Mouse (Mus musculus) heart, postnatal 10 days (tissue): ENCODE data around the gene Prr19. TPM values are rescaled to one million over a fixed set of nuclear protein-coding genes. Genes with fewer than 3 reads are reported as not detected.

Source experiments
- DNase-seq, 2 experiments: peaks; one replicate each; pipeline ENCODE4 v3.0.0; 2021
- intact Hi-C: fragments of 180-260 bp; cut with DNase I; formaldehyde crosslinking; loops from one replicate; pipeline ENCODE4 v1.15.1; 2025
- total RNA-seq, 2 experiments: library from RNA; stranded (reverse); gene quantifications; 2 replicates each; pipeline ENCODE4 v1.2.3; 2021

The Prr19 gene
- total RNA-seq, 2 experiments from 2014 or later: not detected

DNA sequence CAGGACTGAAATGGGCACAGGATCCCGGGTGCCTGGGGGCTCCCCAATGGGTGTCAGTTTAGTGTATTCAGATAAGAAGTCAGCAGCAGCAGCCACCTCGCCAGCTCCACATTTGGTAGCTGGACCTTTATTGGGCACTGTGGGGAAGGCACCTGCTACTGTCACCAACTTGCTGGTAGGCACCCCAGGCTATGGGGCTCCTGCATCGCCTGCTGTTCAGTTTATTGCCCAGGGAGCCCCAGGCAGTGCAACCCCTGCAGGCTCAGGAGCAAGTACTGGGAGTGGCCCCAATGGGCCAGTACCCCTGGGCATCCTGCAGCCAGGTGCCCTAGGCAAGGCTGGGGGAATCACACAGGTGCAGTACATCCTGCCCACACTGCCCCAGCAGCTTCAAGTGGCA lies 12.5 kb upstream of the Prr19 start:
- intact Hi-C loops: no loop called here
- DNase-seq: no peak

DNA sequence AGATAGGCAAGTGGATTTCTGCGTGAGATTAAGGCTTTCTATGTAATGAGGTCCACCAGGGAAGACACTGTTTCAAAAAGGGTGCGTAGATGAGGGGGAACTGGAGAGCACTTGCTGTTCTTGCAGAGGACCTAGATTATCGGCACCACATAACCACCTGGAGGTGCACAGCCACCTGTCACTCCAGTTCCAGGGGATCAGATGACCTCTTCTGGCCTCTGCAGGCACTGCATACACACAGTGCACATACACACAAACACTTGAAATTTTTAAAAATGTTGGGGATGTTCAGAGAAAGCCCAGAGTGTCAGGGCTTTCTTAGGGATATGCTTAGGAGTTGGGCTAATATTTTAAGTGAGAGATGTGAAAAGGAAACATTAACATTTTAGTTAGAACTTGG lies 11.3 kb upstream of the Prr19 start:
- intact Hi-C loops: no loop called here
- no peak for DNase-seq

DNA sequence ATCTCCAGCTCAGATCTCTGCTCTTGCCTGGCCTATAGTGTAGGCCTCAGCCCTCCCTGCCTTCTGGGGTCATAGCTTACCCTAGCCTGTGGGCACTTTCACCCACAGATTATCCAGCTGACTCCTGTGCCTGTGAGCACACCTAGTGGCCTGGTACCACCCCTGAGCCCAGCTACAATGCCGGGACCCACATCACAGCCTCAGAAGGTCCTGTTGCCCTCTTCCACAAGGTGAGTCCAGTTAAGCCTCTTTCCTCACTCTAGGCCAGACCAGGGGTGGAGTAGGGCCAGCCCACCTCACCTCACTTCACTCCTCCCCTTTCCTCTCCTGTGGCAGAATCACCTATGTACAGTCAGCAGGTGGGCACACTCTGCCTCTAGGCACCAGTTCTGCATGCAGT lies 10.7 kb upstream of the Prr19 start:
- intact Hi-C loops: no loop called here
- DNase-seq: no peak

DNA sequence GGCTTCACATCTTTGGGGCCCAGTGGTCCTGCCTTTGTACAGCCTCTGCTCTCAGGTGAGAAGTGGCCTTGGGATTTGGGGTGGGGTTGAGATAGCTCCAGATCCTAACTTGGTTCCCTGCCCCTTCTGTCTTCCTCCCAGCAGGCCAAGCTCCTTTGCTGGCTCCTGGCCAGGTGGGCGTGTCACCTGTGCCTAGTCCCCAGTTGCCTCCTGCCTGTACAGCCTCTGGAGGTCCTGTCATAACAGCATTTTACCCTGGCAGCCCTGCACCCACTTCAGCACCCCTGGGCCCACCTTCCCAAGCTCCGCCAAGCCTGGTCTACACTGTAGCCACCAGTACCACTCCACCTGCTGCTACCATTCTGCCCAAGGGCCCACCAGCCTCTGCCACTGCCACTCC lies 10.3 kb upstream of the Prr19 start:
- intact Hi-C loops: no loop called here
- peak; percentile 46 to 54 for DNase-seq

DNA sequence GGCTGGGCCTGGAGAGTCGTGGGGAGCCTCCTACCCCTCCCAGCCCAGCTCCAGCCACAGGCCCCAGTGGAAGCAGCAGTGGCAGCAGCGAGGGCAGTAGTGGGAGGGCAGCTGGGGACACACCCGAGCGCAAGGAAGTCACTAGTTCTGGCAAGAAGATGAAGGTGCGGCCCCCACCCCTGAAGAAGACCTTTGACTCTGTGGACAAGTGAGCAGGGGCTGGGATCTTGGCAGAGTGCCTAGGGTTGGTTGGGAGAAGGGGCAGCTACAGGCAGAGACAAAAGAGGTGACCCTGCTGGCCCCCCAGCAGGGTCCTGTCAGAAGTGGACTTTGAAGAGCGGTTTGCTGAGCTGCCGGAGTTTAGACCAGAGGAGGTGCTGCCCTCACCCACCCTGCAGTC lies 9.1 kb upstream of the Prr19 start:
- intact Hi-C loops: no loop called here
- DNase-seq: no peak

DNA sequence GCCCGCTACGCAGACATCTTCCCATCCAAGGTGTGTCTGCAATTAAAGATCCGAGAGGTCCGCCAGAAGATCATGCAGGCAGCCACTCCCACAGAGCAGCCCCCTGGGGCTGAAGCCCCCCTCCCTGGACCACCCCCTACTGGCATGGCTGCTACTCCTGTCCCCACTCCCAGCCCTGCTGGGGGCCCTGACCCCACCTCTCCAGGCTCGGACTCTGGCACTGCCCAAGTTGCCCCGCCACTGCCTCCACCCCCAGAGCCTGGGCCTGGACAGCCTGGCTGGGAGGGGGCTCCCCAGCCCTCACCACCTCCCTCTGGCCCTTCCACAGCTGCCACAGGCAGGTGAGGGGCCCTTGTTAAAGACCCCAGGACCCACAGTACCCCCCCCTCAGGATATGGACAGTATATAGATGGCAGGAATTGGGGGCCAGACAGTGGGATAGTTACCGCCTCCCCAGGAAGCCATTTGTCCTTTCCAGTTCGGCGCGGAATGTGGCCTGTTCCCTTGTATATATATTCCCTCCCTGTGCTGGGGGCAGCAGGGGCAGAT lies 7.9 kb upstream of the Prr19 start:
- no peak for DNase-seq
- intact Hi-C loops: no loop called here

DNA sequence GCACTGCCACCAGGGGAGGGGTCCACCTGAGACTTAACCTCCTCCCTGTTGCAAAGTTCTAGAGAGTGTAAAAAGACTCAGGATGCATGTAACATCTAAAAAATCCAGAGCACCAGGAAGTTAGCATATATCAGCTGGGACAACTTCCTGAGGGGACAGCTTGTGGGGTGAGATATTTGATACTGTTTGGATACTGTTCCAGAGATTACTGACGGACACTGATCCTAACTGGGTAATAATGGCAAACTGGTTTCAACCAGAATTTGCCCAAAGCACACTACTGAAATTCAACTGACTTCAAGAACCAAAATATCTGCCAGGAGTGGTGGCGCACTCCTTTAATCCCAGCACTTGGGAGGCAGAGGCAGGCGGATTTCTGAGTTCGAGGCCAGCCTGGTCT lies 6.7 kb upstream of the Prr19 start:
- no peak for DNase-seq

DNA sequence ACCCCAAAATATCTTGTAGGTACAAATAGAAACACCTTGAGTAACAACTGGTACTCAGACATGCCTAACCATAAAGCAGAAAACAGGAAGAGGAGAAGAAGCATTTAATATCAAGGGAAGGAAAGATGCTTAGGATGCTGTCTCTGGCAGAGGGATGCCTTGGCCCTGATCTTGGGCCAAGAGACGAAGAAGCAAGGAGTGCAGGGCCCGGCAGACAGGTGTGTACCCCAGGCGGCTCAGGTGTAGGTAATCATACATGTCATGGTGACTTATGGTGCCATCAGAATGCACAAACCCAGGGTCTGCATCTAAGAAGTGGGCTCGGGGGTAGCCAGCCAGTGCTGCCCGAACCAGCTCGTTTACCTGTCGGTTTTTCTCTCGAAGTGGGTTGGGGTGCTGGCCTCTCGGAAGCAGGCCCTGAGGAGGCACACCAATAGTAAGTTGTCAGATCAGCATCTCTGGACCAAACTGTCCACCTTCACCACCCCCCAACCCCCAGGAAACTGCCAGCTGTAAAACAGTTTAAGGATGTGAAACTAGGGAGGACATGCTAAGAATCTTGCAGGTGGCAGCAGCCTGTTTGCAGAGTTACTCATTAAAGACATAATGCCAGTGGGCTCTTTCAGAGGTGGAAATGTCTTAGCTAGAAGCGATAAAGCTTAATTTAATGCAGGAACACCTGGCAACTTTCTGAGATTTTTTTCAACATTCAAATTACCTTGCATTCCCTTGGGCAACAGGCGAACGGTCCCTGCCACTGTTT lies 6.1 kb upstream of the Prr19 start:
- no peak for DNase-seq
- intact Hi-C loops: no loop called here

More for the DNA sequence above, 6.7 kb upstream of the Prr19 start:
- intact Hi-C loops: no loop called here

DNA sequence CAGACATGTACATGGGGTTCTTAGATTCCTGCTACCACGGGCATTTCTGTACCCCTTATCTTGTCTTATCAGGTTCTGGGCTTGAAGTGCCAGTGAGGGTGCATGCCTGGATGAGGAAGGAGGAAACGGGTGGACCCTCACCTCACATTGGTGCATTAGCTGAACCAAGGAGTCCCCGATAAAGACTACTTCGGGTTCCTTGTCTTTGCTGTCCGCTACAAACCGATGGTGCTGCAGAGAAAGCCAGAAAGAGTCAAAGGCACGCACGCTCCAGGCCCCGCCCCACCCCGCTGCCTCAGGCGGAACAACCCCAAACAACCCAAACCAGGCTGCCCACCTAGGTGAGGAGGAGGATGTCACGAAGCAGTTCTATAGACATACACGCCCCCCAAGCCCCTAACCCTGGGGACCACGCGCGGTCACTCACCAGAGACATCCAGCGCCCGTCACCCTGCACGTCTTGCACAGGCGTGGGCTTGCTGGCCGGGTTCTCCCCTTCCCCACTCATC lies 4.2 kb upstream of the Prr19 start:
- peak; percentile 34 to 40 for DNase-seq
- intact Hi-C loops: loop anchor here (2.0 kb wide), 1 partner anchor 14 kb away; no protein-coding TSS in a partner anchor

DNA sequence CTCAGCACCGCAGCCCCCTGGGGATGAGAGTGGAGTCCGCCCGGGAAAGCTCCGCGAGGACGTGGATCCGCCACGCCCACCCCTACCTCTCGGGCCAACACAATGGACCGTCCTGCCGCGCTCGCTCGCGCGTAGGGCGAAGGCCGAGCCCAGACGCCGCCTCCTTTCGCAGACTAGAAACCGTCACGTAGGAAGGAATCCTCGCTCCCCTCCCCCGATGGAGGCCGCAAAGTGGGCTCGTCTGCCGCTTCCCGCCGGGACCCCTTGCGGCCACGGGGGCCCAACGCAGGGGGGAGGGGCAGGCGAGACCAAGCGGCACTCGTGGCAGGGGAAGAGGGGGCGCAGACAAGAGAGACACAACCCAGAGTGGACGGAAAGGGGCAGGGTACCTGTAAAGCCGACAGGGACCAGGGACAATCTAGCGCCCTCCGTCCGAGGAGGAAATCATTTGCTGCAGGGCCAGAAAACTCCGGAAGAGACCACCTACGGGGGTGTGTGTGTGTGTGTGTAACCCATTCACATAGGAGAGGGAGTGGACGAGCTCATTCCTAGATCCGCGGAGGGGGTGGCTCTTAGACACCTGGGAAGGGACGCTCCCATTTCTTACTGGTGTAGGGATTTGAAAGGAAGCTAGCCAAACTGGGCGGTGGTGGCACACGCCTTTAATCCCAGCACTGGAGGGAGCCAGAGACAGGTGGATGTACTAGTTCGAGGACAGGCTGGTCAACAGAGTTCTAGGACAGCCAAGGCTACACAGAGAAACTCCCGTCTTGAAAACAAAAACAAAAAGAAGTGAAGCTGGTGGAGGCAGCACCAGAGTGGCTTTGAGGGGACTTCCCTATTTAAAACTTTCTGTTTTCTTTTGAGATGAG lies 3.5 kb upstream of the Prr19 start, which contains the start of gene Pafah1b3:
Gene Pafah1b3, minus strand, starts transcription at position 533 of the 872 bp plus-strand sequence.
- intact Hi-C loops: loop anchor here (2.0 kb wide), 1 partner anchor 15 kb away; no protein-coding TSS in a partner anchor
- DNase-seq: peak; percentile 80 to 82

DNA sequence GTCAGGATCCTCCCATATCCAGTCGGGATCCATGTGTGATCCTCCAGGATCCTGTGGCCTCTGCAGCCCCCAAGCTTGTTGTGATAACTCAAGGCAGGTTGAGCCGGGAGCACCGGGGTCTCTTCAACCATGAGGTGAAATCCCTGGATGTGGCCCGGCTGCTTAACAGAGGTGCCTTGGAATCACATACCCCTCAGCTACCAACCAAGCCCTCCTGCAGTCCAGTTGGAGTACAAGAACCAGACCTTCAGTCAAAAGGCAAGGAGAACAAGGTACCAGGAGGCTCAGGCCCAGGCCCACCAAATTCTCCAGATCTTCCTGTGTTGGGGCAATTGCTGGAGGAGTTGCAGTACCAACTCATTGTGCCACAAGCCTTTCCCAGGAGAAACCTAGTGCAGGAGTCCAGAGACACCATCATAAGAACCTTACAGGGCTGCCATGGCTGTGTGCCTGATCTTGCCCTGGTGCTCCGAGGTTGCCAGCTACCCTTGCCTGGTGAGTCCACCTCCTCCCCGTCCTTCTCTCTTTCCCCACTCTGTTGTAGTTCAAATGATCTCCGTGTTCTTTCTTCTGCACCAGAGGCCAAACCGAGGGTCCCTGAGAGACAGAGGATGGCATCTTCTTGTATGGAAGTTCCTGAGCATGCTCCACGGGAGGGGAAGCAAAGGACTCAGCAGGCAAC lies 1.9 kb downstream of the Prr19 start:
- DNase-seq: no peak
- intact Hi-C loops: no loop called here

DNA sequence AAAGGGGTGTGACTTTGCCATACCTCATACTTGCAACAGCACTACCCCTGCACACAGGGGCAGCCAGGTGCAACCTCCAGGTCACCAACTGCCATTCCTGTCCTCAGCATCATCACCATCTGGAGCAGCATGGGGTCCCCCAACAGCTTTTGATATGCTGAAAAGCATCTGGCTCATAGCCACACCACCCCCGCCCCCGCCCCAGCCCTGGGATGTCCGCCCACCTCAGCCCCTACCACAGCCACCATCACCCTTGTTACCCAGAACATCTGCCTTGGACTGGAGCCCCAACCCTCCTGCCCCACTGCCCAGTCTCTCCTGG lies 2.4 kb downstream of the Prr19 start:
- intact Hi-C loops: no loop called here

DNA sequence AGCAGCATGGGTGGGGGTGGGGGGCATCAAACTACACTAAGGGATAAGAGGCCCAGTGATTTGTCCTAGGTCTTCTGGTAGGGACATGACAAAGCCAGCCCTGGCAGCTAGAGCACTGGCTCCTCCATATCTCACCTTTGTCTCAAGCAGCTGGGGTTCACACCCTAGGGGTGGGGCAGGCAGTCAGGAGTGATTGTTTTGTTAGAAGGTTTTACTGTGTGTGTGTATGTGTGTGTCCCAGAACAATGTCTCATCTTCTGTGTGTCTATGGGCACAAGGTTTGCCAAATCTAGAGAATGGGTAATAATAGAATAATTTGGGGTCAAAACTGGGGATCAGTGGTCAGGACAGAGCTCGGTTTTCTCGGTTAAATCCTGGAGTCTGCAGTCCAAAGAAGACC lies 4.3 kb downstream of the Prr19 start:
- intact Hi-C loops: no loop called here
- no peak for DNase-seq

More for the DNA sequence above, 2.4 kb downstream of the Prr19 start:
- DNase-seq: no peak

DNA sequence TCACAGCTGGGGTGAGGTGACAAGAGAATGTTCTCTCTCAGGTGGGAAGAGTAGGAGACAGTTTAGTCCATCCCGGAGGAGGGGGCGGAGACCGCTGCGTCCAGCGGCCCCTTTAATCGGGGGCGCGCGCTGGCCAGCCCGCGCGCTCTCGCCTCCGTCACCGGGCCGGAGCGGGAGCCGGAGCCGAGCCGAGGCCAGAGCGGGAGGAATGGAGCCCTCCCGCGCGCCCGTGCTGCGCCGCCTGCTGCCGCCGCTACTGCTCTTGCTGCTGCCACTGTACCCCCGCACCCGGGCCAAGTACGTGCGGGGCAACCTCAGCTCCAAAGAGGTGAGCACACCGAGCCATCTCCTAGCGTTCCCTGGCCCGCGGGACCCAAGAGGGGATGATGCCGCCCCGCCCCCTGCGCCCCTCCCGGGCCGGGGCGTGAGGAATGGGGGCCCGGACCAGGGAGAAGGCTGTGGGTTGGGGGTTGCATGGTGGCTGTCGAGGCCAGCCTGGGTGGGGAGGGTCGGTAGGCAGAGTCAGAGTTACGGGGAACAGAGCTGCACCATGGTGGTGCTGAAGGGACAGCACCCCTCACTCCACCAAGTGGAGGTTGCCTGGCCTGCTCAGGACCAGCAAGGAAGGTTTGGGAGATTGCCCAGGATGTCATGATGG lies 4.9 kb downstream of the Prr19 start, which contains the start of gene Tmem145:
Gene Tmem145, plus strand, starts transcription at position 151 of the 658 bp plus-strand sequence.
- DNase-seq: peak; percentile 53 to 69
- intact Hi-C loops: no loop called here

DNA sequence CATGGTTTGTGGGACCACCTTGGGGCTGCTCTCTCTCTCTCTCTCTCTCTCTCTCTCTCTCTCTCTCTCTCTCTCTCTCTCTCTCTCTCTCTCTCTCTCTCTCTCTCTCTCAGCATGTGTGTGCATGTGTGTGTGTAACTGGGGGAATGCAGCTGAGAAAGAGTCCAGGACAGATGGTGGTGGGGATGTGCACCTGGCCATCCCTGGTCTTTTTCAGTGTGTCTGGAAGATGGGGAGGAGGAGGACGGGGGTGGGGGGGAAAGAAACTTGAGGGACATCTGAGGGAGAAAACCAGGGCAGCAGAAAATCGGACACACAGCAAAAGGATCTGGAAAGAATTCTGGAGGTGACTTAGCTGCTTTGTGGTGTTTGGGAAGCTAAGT lies 5.4 kb downstream of the Prr19 start:
- no peak for DNase-seq
- intact Hi-C loops: no loop called here

DNA sequence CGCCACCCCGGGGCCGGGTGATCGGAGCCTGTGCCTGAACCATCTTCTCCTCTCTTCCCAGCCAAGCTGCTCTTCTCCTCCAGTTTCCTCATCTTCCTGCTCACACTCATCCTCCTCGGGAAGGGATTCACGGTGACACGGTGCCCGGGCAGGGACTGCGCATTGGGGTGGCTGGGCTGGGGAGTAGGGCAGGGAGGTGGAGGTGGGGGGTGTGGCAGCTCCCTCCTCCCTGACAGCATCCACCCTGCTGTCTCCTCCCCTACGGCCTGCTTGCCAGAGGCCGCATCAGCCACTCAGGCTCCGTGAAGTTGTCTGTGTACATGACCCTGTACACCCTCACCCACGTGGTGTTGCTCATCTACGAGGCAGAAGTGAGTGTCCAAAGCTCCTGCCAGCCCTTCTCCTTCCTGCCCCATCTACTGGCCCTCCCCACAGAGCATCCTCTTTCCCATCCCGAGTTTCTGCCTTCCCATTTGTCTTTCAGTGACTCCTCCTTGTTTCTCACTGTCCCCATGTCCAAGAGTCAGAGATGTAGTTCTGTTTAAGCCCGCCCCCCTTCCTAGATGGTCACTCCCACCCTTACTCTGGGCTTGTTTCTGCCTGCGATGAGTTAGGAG lies 7.6 kb downstream of the Prr19 start:
- DNase-seq: no peak
- intact Hi-C loops: no loop called here

DNA sequence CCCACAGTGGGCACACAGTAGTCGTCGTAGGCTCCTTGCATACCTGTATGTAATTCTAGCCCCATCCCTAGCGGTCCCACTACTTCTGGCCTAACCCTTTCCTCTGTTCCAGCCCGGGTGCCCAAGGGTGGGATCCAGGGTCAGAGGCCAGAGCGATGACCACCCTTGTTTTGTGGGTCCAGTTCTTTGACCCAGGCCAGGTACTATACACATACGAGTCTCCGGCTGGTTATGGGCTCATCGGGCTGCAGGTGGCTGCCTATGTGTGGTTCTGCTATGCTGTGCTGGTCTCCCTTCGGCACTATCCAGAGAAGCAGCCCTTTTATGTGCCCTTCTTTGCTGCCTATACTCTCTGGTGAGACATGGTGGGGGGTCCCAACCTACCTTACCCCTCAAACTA lies 8.2 kb downstream of the Prr19 start:
- intact Hi-C loops: no loop called here
- DNase-seq: no peak

DNA sequence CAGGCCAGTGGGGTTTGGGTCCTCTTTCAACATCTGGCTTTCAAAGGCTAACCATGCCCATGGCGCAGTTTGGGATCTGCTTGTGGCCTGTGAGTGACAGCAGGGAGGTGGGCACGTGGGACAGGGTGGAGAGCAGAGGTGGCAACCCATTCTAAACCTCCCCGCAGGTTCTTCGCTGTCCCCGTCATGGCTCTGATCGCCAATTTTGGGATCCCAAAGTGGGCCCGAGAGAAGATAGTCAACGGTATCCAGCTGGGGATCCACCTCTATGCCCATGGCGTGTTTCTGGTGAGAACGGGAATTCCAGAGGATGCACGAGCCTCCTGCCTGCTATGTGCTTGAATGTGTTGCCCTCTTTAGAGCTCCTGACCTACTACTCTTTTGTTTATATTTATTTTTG lies 10.0 kb downstream of the Prr19 start:
- no peak for DNase-seq
- intact Hi-C loops: no loop called here

DNA sequence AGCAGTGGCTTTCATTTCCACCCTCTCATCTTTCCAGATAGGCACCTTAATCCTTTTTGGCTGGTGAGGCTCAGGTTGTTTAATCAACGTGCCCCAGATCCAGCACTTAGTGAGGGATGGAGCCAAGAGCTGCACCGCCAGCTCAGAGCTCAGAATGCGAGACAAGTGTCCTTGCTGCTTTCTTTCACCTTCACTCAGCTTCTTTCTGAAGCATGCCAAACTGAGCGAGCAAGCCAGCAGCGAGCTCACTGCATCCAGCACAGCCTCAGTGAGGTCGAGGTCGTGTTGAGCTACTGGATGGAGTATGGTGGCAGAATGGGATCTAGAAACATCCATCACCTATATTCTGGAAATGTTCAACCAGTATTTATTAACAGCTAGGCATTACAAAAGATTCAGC lies 12.1 kb downstream of the Prr19 start:
- DNase-seq: no peak
- intact Hi-C loops: no loop called here
